Mouse (Mus musculus): ENCODE data around the gene Mex3d.

DNA sequence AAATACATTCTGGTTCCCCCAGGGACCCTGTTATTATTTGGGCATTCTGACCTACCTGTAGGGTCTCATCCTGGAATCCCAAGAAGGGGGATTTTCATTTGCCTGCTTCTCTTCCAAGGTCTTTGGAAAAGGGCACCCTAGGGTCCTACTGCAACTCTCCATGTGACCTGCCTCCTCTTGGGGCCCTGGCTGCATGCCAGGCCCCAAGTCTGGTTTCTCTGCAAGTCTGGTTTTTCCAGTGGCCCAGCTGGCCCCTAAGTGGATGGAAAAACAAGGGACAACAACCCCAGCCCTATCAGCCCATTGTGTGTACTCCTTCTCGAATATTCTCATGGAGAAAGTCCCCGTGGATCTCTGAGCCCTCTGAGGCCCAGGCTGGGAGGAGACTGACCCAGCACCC is 56.6 kb downstream of the Mex3d start:
- no peak for TF ChIP-seq POLR2A (IDR thresholded peaks at IDR 0.05; ENCODE audit: control insufficient read depth, extremely low read depth, insufficient read depth, low read length, poor library complexity)
- TF ChIP-seq CTCF (IDR thresholded peaks at IDR 0.05; ENCODE audit: borderline replicate concordance, control insufficient read depth, extremely low read depth, insufficient read depth, low read length, poor library complexity), result no peak
